Mouse (Mus musculus): Measurements from ENCODE around the gene Bod1. TPM values are rescaled to one million over a fixed set of nuclear protein-coding genes. Genes with fewer than 3 reads are reported as not detected.

Bod1 gene
- 13.6 TPM for polyA plus RNA-seq (2015; fragmentation: Illumina TruSeq; extraction: RNeasy Lipid Tissue Mini Kit (QIAGEN cat#74804); ENCODE audit: insufficient read depth, low read depth, low replicate concordance)

DNA sequence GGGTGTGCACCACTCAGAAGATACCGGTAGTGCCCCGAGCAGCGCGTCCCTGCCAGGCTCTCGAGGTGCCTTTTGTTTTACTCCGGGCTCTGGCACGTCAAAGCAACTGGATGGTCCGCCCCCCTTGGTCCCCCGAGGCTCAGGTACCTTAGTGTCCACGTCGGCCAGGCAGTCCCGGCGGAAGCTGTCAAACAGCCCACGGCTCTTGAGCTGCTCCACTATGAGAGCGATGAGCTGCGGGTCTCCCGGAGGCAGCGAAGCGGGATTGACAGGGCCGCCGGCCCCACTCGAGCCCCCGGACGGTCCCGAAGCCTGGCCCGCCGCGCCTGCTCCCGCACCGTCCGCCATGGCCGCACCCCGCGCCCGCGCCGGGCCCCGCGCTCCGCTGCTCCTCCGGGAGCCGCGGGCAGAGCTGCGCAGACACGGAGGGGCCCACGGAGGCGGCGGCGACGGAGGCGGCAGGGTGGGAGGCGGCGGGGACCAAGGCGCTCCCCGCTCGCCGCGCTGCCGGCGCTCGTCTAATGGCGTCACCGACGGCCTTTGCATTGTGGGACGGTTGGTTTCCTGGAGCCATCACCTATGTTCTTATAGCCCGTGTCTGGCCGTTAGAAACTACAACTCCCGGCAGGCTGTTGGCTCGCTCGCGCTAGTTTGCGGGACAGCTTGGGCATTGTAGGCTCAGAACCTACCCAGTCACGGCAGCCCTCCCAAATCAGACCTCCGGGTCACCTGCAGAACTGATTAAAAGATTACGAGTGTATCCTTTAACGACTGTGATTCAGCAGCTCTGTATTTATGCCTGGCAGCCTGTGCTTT, at the start of gene Bod1:
TSS of gene Bod1 (minus strand) at position 532 of the 816 bp plus-strand sequence.

Other genes with a start within 250 kb of the Bod1 start
- gene Cpeb4, start 200.3 kb upstream of the Bod1 start, polyA plus RNA-seq (2015; fragmentation: Illumina TruSeq; extraction: RNeasy Lipid Tissue Mini Kit (QIAGEN cat#74804); ENCODE audit: insufficient read depth, low read depth, low replicate concordance), result 5.3 TPM